Mouse (Mus musculus) G1E (cell line): ENCODE measurements around the gene Prkar1b.

ENCODE experiments used
- CTCF ChIP-seq: IDR thresholded peaks from 2 replicates; pipeline ENCODE4 v1.5.1; 2012; ENCODE audit warnings: low read depth, low read length, inconsistent platforms, mixed read lengths
- GATA1 ChIP-seq: IDR thresholded peaks from 2 replicates; pipeline ENCODE4 v1.6.1; 2012; ENCODE audit warnings: borderline replicate concordance, low read length, inconsistent platforms, mixed read lengths
- GATA2 ChIP-seq: IDR thresholded peaks from 2 replicates; pipeline ENCODE4 v1.6.1; 2012; ENCODE audit warnings: low read depth, low read length, inconsistent platforms, borderline replicate concordance
- POLR2AphosphoS5 ChIP-seq: IDR thresholded peaks from 2 replicates; pipeline ENCODE4 v1.6.1; 2012; ENCODE audit warnings: low read depth, low read length, inconsistent platforms; ENCODE audit not compliant: insufficient replicate concordance
- TAL1 ChIP-seq: conservative IDR thresholded peaks from 2 replicates; pipeline ENCODE4 v1.6.1; 2012; ENCODE audit warnings: low read depth, low read length, inconsistent platforms, mixed read lengths

DNA sequence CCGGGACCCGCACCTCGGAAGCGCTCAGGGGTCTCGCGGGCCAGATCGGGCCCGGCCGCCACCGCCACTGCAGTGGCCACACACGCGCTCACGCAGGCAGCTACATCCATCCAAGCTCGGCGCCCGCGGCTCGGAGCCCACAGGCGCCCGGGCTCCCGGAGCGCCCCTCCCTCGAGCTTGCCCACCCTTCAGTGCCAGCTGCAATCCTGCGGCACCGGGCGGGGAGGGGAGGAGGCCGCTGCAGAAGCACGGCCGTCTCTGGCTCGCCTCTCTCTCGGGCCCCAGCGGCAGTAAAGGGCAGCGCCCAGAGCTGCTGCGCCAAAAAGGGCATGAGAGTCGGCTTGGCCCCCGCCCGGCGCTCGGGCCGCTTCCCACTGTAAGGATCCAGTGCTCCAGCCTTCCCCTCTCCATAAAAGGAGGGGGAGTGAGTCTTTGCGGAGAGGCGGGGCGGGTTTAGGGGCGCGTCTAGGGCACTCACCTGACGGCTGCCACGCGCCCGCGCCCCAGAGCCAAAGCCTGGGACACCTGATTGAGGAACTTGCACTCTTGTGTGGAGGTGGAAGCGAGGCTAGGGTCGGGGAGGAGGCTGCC lies 154.0 kb downstream of the Prkar1b start:
- TF ChIP-seq CTCF, result no peak
- TF ChIP-seq GATA1, result no peak
- no peak for TF ChIP-seq TAL1
- TF ChIP-seq POLR2AphosphoS5, result no peak
- no peak for TF ChIP-seq GATA2
